Mouse (Mus musculus) CD8-positive naive resting alpha-beta T cell, adult 2 months (primary cell): ENCODE data around the gene C9.
A peak's percentile ranks its signal among the peaks of the same experiment; 100 is the strongest.

Experiments
- DNase-seq, 2 experiments: peaks; one replicate each; pipeline ENCODE4 v3.0.0; 2022; ENCODE audit warnings: low read depth in 2 of 2, low spot score in 2 of 2

C9 gene

GRCm38 (mm10) chr15:6445135-6445534 lies at the start of gene C9:
Gene C9, plus strand, starts transcription at chr15:6445327.
- DNase-seq = no peak

- DNase-seq = no peak
Measured at GRCm38 (mm10) chr15:6398211-6398610, 46.9 kb upstream of the C9 start.

- no peak for DNase-seq
Measured at GRCm38 (mm10) chr15:6398881-6399280, 46.2 kb upstream of the C9 start.

- no peak for DNase-seq
Measured at GRCm38 (mm10) chr15:6400115-6400514, 45.0 kb upstream of the C9 start.

DNA sequence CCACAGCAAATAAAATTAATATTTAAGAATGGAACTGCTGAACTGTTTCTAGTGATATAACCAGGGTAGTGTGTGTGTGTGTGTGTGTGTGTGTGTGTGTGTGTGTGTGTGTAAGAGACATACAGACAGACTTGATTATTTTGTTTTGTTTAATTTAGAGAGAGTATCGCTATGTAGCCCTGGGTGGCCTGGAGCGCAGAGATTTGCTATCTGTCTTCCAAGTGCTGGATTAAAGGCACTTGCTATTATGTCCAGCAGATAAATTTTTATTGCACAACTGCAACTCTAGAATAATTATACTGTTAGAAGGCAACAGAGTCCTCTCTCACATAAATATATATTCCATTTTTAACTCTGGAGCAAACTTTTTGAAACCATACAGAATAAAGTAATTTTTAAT lies 42.7 kb upstream of the C9 start:
- DNase-seq = no peak

- no peak for DNase-seq
Measured at GRCm38 (mm10) chr15:6404172-6404571, 41.0 kb upstream of the C9 start.

GRCm38 (mm10) chr15:6406771-6407170 lies 38.4 kb upstream of the C9 start:
- DNase-seq = no peak

GRCm38 (mm10) chr15:6409031-6409430 lies 36.1 kb upstream of the C9 start:
- DNase-seq = no peak

- no peak for DNase-seq
Measured at GRCm38 (mm10) chr15:6410161-6410560, 35.0 kb upstream of the C9 start.

DNA sequence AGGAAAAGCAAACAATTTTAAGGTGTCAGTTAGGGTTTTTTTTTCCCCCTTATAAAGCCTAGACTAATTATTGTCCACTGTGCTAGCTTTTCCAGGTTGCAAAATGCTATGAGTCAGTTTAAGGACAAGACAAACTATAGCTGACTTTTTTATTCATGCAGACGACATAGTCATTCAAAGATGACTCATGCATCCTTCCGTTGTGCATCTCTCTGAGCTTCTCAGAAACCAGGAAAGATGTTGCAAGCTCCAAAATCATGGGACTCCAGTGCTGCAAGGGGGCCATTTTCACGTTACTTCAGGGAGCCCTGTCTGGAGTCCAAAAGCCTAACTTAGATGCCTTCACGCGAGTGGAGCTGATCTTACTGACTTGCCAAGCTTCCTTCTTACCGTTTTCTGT lies 33.8 kb upstream of the C9 start:
- DNase-seq = no peak

GRCm38 (mm10) chr15:6415317-6415716 lies 29.8 kb upstream of the C9 start:
- DNase-seq = no peak

- no peak for DNase-seq
Measured at GRCm38 (mm10) chr15:6431777-6432176, 13.3 kb upstream of the C9 start.

DNA sequence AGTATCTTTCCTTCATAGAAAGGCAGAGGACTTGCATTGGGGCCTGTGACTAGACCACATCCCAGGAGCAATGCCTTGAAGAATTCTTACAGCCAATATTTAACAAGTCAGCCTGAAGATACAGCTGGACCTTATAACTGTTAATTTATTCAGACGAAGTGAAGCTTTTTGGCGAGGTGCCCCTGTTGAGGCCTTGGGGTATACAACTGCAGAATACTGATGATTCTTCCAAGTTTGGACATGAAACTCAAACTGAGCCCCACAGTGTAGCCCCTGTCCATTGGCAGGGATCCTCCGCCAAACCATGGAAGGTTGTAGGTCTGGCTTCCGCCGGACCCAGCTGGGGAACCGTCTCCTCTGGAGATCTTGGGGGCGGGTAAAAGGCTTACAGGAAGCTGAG lies 12.7 kb upstream of the C9 start:
- no peak for DNase-seq

GRCm38 (mm10) chr15:6435281-6435680 lies 9.8 kb upstream of the C9 start:
- no peak for DNase-seq

- DNase-seq = peak in 1 of 2 experiments; percentile 15
Measured at GRCm38 (mm10) chr15:6435773-6436172, 9.4 kb upstream of the C9 start.

DNA sequence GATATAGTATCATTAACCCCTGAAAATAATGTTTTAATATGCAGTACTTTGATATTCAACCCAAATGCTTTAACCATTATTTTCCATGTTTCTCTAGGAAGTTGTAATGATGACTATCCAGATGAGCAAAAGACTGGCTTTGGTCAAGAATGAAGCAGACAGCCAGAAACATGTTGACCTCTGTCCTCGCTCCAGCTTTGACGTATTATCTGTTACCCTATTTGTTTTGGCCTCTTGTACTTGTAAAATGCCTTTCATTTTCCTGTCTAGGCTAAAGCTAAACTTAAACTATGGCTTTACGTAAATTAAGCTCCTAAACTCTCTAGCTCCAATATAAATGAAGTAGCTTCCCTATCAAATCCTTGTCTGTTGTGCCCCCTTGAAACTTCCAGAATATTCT lies 6.4 kb upstream of the C9 start:
- no peak for DNase-seq

- DNase-seq = no peak
Measured at GRCm38 (mm10) chr15:6444452-6444851, 675 bp upstream of the C9 start.

- DNase-seq = no peak
Measured at GRCm38 (mm10) chr15:6446181-6446580, 1.1 kb downstream of the C9 start.

DNA sequence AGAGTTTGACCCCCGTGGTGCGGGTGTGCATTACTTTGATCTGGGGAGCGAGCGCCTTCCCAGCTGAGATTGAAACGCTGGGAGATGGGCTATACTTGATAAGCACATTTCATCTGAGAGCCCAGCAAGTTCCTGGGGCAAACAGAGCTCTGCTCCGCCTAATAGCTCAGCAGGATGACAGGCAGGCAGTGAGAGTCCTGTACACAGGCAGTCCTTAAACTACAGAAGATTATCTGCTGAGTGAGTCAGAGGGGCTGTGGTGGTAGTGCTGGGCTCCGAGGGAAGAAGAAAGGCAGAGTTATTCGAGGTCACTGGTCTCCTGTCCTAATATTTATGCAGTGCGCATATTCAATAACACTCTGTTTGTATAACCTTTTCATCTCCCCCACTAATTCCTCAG lies 3.8 kb downstream of the C9 start:
- no peak for DNase-seq

DNA sequence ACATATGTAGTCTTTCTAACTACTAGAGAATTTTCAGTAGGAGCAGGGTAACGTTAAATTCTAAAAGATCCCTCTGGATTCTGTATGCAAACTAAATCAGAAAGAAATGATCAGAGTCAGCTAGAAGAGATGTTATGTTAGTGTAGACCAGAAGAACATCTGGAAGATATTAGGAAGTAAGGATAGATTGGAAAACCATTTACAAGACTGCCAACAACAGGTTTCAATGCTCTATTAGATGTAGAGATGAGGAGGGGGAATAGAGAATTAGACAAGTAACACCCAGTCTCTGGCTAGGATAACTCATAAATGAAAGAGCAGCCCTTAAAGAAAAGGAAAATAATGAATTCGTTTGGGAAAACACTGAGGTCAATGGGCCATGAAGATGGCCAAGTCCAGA lies 9.3 kb downstream of the C9 start:
- no peak for DNase-seq

DNA sequence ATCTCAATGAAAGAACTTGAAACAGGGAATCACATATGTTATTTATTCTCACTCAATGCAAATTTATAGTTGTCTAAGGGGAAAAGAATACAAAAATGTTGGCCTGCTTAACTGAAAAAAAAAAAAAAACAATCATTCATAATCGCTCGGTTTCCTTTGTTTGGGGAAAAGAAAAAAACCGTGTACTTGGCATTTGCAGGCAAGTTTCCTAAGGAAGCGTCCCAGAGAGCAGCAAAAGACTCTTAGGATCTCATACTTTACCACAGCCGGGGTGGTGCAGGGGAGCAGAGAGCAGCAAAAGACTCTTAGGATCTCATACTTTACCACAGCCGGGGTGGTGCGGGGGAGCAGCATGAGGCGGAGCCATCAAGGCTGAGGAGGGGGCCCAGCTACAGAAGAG lies 16.3 kb downstream of the C9 start:
- DNase-seq = no peak

DNA sequence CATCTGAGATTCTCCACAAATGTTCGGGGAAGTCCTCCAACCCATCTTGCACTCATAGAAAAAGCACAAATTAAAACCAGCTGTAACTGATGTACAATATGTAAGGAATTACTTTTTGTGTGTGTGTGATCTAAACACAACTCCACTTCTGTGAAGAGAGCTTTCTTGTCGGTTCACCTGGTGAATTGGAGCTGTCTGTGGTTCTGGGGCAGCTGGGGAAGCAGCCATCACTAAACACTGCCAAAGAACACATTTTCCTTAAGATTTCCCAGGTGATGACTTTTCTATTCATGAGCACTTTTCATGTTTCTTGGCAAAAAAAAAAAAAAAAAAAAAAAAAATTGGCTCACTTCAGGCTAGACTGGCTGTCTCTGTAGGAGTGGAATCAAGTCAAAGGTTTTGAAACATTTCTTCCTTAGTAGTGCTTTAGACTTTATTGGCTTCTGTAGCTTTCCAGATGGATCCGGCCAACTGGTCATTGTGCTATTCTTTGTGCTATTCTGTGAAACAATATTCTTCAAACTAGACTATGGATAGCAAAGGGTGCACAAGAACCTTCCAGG lies 18.3 kb downstream of the C9 start:
- DNase-seq = no peak

DNA sequence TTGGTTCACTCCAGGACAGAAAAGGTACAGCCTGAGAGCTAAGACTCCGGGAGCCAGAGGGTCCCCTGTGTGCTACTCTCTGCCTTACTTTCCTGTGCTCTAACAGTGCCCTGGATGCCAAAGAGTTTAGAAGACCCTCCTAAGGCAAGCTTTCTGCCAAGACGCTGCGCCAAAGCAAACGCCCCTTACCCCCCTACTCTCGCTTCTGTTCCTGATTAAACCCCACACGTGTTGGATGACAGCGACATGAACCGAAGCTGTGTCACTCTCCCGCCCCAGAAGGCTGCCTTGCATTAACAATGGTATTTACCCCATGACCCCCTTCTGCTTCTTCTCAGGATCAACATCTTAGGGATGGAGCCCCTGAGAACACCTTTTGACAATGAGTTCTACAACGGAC lies 21.9 kb downstream of the C9 start:
- DNase-seq = no peak

- DNase-seq = peak in 1 of 2 experiments; percentile 9
Measured at GRCm38 (mm10) chr15:6468845-6469244, 23.7 kb downstream of the C9 start.
